Mouse (Mus musculus): ENCODE data around the gene Armc2.

The Armc2 gene

GRCm38 (mm10) chr10:41958677-41959274 lies 59.5 kb downstream of the Armc2 start:
- no peak for TF ChIP-seq GATA4 (IDR thresholded peaks at IDR 0.05; ENCODE audit: insufficient replicate concordance, low read length)

DNA sequence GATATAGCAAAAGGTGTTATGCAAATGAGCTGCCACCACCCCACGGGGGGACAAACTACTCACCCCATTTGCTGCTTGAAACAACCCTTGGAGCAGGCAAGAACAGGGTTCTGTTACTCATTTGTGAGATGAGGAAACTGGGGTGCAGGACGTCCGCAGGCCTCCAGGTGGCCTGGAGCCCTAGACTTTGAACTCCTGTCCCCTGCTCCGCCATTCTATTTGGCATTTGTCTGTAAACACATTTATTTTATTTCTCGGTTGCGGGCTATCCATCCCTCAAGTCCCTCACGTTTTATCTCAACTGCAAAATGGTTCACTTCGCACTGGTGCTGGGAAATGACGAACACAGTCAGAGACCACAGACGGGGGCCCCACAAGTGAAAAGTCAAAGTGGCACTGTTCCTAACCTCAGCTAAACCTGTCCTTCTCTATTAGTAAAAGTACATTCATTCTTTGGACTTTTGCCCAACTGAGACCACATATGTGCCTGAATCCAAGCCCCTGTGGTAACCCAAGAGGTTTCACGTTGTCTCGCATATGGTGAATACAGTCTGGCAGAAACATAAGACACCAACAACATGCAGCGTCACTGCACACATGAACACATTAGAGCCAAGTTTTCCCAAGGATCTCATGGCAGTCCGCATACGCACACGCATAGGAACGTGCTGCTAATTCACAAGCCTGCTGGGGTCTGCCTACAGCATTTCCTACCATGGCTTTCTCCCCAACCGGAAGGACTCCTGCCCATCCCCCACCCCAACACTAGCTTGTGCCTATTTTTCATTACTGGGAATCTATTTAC lies 60.6 kb downstream of the Armc2 start:
- TF ChIP-seq GATA4 (IDR thresholded peaks at IDR 0.05; ENCODE audit: insufficient replicate concordance, low read length), result no peak

DNA sequence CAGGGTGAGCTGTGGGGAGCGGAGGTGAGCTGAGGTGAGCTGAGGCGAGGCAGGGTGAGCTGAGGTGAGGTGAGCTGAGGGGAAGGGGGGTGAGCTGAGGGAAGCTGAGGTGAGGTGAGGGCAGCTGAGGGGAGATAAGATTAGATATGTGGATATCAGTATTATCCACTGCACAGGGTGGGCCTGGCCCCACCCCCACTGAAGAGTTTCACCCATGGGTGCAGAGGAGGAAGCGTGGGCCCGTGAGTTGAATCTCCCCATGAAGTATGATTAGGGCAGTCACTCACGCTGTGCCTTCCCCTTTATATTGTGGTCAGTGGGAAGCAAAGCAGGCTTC lies 64.7 kb downstream of the Armc2 start:
- no peak for TF ChIP-seq GATA4 (IDR thresholded peaks at IDR 0.05; ENCODE audit: insufficient replicate concordance, low read length)

DNA sequence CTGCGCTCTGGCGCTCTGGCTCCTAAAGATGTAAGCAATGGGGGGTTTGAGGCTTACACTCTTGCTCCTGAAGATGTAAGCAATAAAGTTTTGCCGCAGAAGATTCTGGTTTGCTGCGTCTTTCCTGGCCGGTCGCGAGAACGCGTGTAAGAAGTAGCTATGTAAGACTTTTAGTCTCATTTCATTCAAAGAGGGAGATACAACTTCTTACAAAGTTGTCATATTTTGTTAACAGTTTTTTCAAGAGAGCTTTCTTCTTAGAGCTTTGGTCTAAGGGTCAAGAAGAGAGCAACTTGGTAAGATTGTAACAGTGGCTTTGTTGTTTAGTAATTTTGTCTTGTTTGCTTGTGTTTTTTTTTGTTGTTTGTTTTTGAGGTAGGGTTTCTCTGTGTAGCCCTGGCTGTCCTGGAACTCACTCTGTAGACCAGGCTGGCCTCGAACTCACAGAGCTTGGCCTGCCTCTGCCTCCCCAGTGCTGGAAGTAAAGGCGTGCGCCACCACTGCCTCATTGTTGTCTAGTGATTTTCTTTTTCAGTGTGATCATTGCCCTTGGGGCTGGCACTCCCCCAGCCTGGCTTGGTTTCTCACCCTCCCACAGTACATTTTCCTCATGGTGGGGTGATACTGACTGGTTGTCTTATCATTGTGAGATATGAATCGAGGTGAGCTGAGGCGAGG lies 65.3 kb downstream of the Armc2 start:
- TF ChIP-seq GATA4 (IDR thresholded peaks at IDR 0.05; ENCODE audit: insufficient replicate concordance, low read length), result no peak

- no peak for TF ChIP-seq GATA4 (IDR thresholded peaks at IDR 0.05; ENCODE audit: insufficient replicate concordance, low read length)
Observed at GRCm38 (mm10) chr10:41939090-41939489, 79.2 kb downstream of the Armc2 start.

DNA sequence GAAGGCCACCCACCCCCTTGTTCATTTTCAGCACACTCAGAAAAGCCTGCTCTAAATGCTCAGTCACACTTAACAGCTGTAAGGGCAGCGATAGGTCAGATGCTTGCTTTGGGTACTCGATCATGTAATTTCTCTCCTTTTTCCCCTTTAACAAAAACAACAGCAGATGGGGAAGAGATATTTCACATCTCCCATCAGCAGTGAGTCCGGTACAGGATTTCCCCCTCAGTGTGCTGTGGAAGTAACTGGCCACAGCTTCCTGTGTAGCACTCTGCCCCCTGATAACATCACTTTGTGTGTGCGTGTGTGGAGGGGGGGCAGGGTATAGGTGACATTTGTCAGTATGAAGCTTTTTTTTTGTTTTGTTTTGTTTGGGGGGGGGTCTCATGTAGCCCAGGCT lies 81.1 kb downstream of the Armc2 start:
- peak; percentile 76; the same call in 1 of the 2 replicates for TF ChIP-seq GATA4 (IDR thresholded peaks at IDR 0.05; ENCODE audit: insufficient replicate concordance, low read length)

GRCm38 (mm10) chr10:41936100-41936499 lies 82.1 kb downstream of the Armc2 start:
- TF ChIP-seq GATA4 (IDR thresholded peaks at IDR 0.05; ENCODE audit: insufficient replicate concordance, low read length), result no peak

- no peak for TF ChIP-seq GATA4 (IDR thresholded peaks at IDR 0.05; ENCODE audit: insufficient replicate concordance, low read length)
Observed at GRCm38 (mm10) chr10:41935476-41935829, 82.8 kb downstream of the Armc2 start.

DNA sequence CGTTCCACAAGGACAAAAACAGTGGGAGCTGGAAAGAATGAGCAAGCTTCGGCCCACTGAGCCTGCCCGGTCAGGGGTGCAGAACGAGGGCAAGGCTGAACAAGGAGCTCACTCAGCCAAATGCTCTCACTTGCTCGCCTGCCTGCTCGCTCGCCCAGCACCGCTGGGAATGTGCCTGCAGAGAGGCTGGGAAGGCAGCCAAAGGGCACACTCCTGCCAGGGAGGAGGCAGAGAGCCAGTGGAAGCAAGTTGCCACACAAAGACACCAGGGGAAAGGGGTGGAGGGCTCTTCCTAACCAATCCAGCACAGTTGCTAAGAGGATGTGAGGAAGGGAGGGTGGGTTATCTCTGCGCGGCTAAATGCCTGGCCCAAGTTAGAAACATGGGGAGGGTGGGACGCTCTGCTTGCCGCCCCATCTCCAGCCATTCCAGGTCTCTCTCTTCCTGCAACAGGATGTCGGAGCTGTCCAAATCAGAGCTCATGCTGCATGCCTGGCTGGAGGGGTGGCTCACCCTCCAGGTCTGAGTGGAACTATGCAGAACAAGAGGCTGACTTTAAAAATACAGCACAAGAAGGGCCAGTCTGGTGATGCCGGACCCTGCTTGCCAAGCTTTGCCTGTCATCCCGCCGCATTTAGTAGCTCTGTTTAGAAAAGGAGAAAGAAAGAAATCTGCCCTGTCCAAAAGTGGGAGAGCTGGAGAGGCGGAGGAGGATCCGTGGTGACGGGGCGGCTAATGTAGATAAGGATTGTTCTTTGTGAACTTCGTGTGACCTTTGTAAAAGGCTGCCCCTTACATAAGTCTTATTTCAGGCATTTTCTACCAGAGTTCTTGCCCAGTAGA lies 83.4 kb downstream of the Armc2 start:
- TF ChIP-seq GATA4 (IDR thresholded peaks at IDR 0.05; ENCODE audit: insufficient replicate concordance, low read length), result peak; percentile 5; the same call in 1 of the 2 replicates

DNA sequence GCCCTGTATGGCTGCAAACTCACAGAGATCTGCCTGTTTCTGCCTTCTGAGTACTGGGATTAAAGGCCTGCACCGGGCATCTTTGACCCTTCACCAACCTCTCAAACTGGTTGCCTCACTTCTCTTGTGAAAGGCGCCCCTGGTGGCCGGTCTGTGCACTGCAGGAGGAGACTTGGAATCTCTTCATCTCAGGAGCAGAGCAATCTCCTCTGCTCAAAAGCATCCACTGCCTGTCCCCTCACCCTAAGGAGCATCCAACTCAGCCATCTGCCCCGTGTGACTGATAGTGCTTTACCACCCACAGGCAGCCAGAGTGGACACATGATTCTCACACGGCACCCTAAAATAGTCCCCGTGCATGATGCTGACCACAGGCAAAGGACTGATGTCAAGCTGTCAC lies 84.7 kb downstream of the Armc2 start:
- TF ChIP-seq GATA4 (IDR thresholded peaks at IDR 0.05; ENCODE audit: insufficient replicate concordance, low read length), result no peak

- no peak for TF ChIP-seq GATA4 (IDR thresholded peaks at IDR 0.05; ENCODE audit: insufficient replicate concordance, low read length)
Observed at GRCm38 (mm10) chr10:41932943-41933342, 85.3 kb downstream of the Armc2 start.

DNA sequence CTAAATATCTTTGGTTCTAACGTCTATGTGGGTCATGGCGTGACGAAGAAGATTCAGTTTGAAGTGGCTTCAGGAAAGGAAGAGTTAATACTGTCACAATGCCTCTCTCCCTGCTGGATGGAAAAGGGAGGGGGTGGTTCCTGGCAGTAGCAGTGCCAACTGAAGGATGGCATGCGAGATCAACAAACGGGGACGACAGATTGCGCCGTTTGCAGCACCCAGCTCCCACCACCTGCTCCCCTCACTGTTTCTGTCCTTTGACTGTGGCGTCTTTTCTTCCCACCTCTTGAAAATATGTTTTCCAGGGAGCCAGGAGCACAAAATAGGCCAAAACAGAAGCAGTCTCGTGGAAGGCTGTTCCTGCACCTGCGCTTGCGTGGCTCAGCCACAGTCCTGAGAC lies 86.3 kb downstream of the Armc2 start:
- no peak for TF ChIP-seq GATA4 (IDR thresholded peaks at IDR 0.05; ENCODE audit: insufficient replicate concordance, low read length)

GRCm38 (mm10) chr10:41930966-41931365 lies 87.3 kb downstream of the Armc2 start:
- TF ChIP-seq GATA4 (IDR thresholded peaks at IDR 0.05; ENCODE audit: insufficient replicate concordance, low read length), result no peak

DNA sequence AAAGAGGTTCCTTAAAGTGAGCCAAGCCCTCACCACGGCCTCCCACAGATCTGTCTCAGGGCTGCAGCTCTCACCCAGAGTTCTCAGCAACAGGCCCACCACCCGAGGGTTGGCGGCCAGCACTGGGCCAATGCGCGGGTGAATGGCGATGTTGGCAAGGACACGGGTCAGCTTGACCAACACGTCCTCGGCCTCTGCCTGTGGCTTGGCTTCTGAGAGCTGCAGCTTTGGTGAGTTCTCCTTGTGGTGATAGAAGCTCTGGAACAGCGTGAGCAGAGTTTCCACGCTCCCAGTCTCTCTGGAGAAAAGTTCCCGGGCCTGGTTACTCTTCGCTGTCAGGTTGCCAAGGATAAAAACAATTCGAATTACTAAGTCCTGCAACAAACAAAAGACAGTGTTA lies 91.5 kb downstream of the Armc2 start:
- TF ChIP-seq GATA4 (IDR thresholded peaks at IDR 0.05; ENCODE audit: insufficient replicate concordance, low read length), result no peak

DNA sequence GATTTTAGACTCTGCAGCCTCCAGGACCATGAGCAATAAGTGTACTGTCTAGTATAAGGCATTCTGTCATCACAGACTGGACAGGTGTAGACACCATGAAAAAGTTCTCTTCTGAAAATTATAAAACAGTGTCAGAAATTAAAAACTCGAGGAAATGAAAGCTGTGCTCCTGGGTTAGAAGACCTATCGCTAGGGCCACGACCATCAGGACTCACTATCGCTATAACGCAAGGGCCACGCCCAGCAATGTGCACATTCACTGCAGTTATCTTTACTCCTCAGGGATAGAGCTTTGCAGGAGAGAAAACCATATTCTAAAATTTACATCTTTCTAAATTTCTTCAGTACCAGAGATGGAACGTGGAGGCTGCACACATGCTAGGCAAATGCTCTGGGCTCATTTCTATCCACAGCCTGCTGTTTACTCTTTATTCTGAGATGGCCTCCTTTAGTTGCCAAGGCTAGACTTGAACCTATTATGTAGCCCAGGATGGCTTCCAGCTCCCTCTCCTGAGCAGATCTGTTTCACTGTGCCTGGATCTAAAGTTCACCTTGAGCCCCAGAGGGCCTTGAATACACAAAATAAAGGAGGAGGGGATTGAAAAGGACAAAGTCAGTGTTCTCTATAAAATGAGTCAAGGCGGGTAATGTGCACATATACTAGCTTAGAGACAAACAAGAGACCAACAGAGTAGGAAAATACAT lies 105.8 kb downstream of the Armc2 start:
- TF ChIP-seq GATA4 (IDR thresholded peaks at IDR 0.05; ENCODE audit: insufficient replicate concordance, low read length), result no peak
